Mouse (Mus musculus): ENCODE data around the gene Slc25a29. TPM values are rescaled to one million over a fixed set of nuclear protein-coding genes. Genes with fewer than 3 reads are reported as not detected.

Gene Slc25a29
- total RNA-seq, 2 experiments from 2014 or later = 14.3 to 15.3 TPM

DNA sequence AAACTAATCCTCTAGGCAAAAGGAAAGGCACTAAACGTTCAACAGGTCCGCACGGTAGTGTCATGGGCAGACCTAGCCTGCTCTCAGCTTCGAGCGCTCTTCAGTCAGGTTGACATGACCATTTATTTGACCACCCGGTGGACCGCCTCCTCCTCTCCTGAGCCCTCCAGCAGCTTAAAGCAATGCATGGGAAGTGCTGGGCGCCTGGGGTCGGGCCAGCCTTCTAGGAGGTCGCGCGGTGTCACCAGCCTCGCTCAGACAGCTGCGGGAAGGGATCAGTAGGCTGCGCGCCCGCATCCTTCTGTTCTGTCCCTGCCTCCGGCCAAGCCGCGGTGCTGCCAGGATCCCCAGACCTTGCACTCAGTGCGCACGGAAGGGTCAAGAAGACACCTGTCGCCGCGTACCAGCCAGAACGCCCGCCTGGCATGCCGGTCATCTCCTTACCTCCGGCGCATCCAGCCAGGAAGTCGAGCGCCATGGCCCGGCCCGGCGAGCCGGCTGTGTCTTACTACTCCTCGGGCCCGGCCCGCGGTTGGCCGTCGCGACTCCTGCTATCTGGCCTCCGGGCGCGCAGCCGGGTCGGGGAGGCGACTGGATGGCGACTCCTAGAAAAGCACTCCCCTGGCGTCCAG, 359 bp downstream of the Slc25a29 start:
- peak in 1 of 2 experiments; percentile 33 for DNase-seq (ENCODE audit: low spot score in 2 of 2)

DNA sequence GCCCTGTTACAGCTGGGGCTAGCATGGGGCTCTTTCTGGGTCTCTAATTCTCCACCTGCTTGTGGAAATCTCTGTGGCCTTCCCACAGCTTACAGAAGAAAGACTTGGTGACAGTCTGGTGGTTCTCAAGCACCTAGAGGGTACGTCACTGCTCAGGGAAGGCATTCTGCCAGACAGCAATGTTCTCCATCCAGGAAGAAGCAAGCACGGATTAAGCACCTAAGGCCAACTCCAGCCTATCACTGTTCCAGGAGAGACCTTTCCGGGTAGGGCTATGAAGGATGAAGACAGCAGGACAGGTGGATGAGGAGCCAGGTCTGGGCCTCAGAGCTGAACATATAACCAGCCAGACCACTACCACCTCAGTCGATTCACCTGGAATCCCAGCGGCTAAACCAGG, 897 bp downstream of the Slc25a29 start:
- DNase-seq (ENCODE audit: low spot score in 2 of 2) = no peak

DNA sequence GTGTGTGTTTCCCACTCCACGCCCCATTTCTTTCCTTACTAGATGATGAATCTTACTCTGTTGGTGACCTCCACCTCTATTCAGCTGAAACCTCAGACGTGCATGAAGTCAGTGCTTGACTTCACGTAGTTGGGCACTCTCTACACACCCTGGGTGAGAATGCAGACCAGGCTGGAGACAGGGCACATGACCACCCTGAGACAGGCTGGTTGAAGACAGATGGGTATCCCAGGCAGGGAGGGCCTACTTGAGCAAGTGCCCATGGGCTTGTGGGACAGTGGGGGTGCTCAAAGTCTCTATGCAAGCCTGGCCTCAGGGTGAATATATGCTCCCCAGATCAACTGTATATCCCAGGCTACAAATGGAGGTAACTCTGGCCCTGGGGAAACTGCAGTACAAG, 1.3 kb downstream of the Slc25a29 start:
- no peak for DNase-seq (ENCODE audit: low spot score in 2 of 2)

DNA sequence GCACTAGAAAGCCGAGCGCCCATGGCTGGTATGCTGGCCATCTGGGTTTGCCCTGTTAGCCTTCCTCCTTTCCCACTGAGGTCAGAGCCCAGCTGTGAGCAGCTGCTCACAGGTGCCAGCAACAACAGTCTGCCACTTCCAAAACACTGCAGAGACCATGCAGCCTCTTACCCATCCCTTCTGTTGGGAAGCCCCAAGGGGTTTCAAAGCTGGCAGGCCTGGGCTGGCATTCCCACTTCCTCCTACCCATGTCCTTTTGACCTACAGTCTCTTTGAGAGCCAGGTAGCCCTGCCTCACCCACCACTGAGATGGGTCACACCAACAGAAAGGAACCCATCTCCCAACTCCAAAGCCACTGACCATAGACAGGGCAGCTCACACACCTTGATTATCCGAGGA, 2.3 kb downstream of the Slc25a29 start:
- no peak for DNase-seq (ENCODE audit: low spot score in 2 of 2)

DNA sequence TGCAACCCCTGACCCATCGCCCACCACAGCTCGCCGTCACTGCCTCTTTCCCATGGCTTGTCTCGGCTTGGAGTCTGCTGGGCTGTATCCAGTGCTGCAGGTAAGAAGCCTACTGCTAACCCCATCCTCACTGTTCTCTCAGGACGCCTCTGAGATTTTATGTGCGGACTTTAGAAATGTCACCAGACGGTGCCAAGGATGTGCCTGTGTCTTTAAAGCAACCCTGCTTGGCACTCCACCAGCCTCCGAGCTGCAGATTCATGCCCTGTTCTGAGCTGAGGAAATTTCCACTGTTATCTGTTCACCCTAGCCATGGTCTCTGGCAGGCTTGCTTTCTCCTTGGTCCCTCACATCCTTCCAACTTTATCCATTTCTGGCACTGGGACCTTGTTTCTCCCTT, 2.8 kb downstream of the Slc25a29 start:
- DNase-seq (ENCODE audit: low spot score in 2 of 2) = peak in 1 of 2 experiments; percentile 40

DNA sequence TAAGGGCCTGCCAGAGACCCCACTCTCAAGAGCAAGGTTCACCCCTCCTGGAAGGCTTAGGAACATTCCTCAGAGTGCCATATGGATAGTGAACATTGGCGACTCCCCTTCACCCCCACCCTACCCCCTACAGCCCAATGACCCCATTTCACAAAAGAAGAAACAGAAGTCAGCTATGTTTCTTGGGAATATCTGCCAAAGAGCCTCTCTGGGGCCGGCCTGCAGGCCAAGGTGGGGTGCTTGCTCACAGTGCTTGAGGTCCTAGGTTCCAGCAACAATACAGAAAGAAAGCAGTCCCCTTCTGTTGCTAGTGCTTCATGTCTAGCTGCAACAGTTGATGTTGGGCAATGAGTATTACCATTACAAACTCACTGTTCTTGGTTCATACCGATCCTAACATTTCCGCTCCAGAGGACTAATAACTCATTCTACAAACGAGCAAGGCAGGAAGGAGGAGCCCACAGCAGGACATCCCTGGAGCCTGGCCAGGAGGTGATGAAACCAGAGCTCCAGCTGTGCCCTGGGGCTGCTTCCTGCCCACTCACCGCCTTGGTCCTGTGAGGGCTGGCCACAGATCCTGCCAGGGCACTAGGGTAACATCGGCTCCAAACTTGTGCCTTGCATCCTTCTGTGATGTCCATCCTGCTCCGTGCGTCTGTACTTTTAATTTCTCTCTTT, 3.6 kb downstream of the Slc25a29 start:
- no peak for DNase-seq (ENCODE audit: low spot score in 2 of 2)

DNA sequence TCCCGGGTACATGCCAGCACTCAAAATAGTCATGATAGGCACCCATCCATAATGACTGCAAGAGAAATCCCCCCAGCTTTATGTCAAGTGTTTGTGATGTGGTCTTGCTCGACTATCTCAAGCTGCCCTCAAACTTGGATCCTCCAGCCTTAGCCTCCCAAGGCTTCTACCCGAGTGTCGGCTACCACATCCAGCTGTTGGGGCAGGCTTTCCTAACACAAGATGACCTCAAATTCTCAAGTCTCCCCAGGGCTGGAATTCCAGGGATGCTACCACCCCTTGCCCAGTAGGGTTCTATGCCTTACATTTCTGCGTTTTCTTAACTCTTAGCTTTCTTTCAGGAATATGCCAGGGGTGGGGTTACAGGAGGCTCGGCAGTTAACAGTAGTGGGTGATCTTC, 5.3 kb downstream of the Slc25a29 start:
- DNase-seq (ENCODE audit: low spot score in 2 of 2) = no peak

DNA sequence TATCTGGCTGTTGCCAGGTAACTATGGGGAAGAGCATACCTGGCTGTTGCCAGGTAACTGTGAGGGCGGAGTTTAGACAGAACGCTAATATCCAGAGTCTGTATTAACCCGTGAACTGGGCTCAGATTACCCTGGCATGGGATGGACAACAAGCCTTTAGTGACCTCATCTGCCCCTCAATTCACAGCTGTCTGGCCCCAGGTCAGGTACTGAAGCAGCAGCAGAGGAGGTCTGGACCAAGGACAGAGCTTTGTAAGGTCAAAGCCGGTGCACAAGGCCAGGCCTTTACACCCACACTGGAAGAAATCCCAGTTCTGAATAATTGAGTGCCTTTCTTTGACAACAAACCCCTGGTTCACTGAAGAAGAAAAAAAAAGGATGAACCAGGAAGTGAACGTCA, 6.0 kb downstream of the Slc25a29 start:
- DNase-seq (ENCODE audit: low spot score in 2 of 2) = no peak

DNA sequence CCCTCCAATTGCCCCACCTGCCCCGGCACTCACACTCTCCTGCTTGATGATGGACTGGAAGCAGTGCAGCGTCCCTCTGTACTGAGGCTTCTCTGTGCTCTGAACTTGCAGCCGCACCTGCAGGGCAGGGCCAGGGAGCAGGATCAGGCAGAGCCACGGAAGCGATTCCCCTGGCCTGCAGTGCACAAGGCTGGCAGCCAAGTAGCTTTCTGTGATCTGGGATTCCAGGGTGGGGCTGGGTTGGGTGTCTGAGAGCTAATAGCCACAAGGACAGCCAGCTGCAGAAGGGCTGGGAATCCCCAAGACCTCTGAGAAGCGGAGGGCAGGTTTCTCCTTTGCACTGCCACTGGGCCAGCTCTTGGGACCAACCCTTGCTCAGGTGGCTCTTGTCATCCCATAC, 8.0 kb downstream of the Slc25a29 start:
- no peak for DNase-seq (ENCODE audit: low spot score in 2 of 2)

DNA sequence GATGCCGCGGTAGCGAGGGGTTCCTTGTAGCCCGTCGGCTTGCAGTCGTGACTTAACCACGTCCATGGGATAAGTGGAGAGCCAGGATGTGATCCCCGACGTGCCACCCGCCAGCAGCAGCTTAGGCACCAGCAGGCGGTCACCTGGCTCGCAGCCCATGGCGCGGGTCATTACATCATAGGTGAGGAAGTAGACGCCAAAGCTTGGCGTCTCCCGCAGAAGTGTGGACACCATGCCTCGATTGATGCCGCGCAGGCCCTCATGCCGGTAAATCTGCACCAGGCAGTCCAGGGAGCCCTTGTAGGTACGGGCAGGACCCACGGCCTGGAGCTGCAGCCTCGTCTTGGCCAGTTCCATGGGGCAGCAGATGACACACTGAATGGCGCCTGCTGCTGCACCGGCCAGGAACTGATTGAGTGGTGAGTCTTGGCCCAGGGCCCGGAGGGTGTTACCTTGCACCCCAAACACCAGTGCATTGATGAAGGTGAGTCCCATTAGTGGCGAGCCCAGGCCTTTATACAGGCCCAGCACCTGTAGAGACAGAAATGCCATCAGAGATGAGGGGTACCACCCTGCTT, 8.6 kb downstream of the Slc25a29 start:
- DNase-seq (ENCODE audit: low spot score in 2 of 2) = no peak

DNA sequence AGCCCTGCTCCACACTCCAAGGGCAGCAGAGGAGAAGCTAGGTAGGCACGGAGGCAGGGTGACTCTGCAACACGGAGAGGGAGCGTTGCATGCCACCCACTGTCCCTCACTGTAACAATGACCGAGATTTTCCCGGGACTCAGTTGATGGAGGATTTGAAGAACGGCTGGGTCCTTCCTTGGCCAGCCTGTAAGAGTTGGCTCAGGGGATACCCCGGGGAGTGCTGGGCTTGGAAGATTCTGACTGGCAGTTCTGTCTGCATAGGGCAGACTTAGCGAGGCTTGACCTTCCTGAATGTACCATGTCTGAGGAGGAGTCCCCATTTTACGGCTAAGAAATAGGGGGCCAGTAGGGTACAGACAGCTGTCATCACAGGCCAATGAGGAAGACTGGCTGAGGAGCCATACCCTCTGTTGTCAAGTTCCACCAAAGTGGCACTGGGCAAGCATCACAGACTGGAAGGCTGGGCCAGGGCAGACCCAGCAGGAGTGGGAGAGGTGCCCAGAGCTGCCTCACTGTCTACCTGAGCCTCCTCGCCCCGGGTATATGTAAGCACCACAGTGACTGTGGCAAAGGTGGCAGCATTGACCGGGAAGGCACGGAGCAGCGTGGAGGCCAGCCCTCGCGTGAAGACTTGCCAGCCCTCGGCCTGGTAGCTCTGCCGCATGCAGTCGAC, 9.3 kb downstream of the Slc25a29 start:
- DNase-seq (ENCODE audit: low spot score in 2 of 2) = no peak

DNA sequence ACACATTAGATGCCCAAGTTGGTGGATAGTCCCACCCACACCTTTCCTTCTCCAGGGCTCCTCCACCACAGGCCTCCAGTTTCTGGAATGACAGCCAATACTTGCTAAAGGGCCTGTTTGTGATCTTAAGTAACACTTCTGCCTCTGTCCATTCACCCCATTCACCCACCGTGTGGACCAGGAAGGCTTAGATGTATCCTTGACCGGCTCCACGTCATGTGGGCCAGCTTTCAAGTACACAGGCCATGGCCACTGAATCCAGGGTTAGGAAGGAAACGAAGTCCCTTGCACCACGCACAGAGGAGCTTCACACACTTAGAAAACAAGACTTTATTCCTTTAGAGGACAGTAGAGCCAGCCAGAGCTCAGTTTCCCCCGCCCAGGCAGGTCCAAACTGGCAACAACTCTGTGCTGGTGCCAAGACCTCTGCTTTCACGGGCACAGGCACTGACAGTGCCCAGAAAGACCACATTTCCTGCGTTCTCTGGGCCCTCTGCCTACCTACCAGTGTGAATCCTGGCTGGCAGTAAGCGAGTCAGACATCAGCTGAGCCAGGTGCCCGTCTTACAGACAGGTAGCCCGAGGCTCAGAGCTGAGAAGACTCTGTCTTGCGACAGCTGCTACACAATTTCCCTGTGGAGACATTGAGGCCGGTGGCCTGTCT, 10.0 kb downstream of the Slc25a29 start:
- no peak for DNase-seq (ENCODE audit: low spot score in 2 of 2)

DNA sequence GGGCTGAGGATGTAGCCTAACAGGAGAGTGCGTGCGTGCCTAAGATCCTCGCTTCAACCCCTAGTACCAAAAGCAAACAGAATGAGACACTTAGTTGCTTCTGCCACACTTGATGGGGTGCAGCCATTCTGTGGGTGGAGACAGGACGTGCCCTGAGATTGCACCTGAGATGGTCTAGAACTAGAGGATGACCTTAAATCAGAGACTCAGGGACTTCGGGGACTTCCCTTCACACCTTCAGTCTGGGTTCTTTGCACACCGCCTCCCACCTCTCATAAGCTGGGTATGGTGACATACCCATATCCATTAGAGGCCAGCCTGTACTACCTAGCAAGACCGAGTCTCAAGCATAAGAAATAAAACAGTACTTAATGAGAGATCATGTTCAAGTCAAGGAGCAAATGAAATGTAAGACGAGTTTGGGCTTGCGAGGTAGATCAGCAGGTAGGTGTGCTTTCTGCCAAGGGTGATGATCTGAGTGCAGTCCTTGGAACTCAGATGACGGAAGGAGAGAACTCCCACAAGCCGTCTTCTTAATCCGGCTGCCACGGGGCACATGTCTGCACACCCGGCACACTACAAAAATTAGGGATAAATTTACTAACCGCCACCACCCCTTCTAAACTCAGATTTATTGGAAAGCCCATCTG, 11.3 kb downstream of the Slc25a29 start:
- no peak for DNase-seq (ENCODE audit: low spot score in 2 of 2)

DNA sequence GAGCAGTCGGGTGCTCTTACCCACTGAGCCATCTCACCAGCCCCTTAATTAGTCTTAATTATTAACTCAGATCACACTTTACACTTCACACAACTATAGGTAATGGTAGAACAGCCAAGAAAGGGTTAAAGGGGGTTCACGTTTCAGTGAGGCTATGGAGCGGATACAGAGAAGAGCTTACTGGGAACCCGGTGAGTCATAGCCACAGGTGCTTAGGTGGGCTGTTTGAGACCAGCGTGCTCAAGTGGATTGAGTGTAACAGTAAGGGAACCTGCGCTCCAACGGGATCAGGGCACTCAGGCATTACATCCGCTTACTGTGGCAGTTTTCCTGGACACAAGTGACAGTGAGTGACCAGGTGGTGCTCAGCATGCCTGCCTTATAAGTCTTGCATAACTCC, 12.6 kb downstream of the Slc25a29 start:
- DNase-seq (ENCODE audit: low spot score in 2 of 2) = no peak

DNA sequence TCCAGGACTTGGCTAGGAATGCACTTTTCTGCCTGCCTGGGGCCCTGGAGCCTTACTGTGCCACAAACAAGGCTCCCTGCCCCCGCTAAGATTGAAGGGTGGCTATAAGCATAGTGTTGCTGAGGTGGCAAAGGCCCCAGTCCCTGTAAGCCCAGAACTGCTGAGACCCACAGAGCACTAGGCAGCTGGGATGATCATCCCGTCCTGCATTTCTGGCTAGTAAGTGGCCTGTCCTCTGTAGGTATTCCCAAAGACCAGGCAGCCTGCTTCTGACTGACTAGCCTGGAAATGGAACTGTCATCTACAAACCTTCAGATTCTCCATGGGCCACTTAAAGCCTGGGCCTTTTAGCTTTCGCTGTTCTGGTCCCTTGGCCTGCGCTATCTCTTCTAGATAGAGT, 15.2 kb downstream of the Slc25a29 start:
- no peak for DNase-seq (ENCODE audit: low spot score in 2 of 2)

DNA sequence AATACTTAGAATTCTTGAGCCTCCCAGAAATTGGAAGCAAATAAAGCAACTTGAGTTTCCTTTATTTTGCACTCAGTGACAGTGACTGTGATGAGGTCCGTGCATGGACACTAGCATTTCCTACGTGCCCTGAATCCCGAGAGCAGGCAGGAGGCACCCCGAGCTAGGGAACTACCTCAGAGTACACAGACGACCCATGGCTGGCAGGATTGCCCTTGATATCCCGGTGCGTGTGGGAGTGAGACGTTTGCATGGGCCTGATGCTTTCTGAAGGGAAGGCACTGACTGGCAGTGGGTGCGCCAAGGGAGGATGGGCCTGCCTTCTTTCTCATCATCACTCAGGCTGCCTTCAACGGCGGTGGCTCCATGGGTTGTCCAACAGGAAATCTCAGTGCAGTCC, 19.1 kb downstream of the Slc25a29 start:
- DNase-seq (ENCODE audit: low spot score in 2 of 2) = no peak

DNA sequence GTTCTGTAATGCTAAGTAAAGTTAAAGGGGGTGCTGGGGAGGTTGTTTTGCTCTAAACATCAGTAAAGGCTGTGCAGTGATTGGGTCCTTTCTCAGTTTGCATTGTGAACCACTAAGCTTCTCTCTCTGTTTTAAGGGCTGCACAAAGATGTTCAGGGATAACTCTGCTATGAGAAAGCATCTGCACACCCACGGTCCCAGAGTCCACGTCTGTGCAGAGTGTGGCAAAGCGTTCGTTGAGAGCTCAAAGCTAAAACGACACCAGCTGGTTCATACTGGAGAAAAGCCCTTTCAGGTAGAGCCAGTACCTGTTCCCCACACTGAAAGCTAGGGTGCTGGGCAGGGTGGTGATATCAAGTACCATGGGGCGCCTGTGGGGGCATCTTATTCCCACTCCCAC, 21.2 kb downstream of the Slc25a29 start:
- DNase-seq (ENCODE audit: low spot score in 2 of 2) = peak in 1 of 2 experiments; percentile 22

DNA sequence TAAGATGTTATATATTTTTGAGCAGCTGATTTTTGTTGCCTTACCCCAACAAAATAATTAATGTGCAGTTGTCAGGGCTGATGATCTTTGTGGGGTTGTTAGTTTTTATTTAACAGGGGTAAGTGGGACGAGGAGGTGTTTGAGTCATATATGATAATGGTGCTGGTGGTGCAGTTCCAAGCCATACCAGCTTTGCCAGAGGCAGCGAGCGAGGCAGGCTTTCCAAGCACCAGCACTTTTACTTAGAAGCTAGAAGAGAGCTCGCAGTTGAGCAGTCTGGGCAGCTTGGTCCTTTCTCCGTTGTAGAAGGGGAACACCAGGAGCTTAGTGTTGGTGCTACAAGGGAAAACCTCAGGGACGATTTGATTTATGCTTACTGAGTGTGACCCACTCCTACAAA, 23.2 kb downstream of the Slc25a29 start:
- peak in 1 of 2 experiments; percentile 35 for DNase-seq (ENCODE audit: low spot score in 2 of 2)

DNA sequence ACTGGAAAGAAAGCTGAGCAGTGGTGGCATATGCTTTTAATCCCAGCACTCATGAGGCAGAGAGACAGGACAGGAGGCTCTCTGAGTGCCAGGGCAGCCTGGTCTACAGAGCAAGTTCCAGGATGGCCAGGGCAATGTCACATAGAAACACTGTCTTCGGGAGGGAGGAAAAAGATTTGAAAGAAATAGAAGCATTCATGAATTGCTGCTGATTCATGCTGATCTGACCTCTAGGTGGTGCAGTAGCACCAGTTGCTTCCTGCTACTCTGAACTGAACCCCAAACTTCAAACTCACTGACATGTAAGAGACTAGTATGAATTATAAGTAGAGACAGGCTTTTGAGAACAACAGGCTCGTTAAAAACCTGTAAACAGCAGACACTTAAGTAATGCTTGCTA, 24.6 kb downstream of the Slc25a29 start:
- DNase-seq (ENCODE audit: low spot score in 2 of 2) = no peak

DNA sequence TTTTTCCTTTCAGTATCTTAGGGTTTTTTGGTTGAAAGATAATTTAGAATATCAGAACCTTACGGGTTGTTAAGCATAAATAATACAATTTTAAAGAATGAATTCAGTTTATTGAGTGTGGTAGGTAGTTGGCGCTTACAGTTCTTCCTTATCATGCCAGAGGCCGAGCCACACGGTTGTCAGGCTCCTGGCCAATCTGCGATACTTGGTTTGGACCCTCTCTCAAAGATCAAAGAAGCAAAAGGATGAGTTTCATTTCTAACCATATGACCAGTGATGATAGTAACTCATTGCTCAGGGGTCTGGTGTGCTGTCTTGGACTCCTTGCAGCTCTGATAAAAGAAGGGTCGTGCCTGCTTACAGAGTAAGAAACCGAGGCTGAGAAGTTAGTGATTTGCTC, 25.4 kb downstream of the Slc25a29 start:
- no peak for DNase-seq (ENCODE audit: low spot score in 2 of 2)

DNA sequence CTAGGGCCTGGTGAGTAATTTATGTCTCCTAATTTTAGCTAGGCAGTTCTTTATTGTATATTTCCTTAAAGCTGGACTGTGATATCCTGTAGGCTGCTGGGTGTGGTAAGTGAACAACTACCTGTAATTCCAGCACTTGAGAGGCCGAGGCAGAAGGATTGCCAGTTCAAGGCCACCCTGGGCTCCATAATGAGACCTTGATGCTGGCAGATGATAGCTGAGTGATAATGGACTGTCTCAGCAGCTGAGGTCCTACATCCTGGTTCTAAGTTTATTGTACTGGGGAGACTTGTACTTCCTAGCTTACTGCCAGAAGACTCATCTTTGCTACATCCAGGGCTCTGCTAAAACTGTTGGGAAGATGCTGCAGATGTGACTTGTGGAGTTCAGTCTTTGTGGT, 25.9 kb downstream of the Slc25a29 start:
- DNase-seq (ENCODE audit: low spot score in 2 of 2) = no peak

All from left cerebral cortex, adult 18-20 months (tissue).